Mouse (Mus musculus) megakaryocyte, embryonic 14.5 days (primary cell): ENCODE data around the gene Gm17349. TPM values are rescaled to one million over a fixed set of nuclear protein-coding genes. Genes with fewer than 3 reads are reported as not detected.
A peak's percentile ranks its signal among the peaks of the same experiment; 100 is the strongest.
"Not testable (repeated sequence)": the region's sequence is repeated elsewhere in the genome, so short reads cannot be mapped to it uniquely, and the experiment has no call there.

ENCODE experiments used
- H3K27me3 ChIP-seq: replicated peaks from 2 replicates; pipeline ENCODE3; 2012; ENCODE audit warnings: inconsistent platforms
- H3K36me3 ChIP-seq: replicated peaks from 2 replicates; pipeline ENCODE3; 2012; ENCODE audit warnings: low read length, inconsistent platforms, mixed read lengths
- H3K4me1 ChIP-seq: 2 replicates; pipeline ENCODE4 v1.6.1; 2012; ENCODE audit warnings: inconsistent platforms
- H3K4me3 ChIP-seq: replicated peaks from 2 replicates; pipeline ENCODE3; 2012; ENCODE audit warnings: moderate library complexity, mild to moderate bottlenecking, inconsistent platforms
- H3K9me3 ChIP-seq: 2 replicates; pipeline ENCODE4 v1.6.1; 2012; ENCODE audit warnings: inconsistent platforms
- FLI1 ChIP-seq: IDR thresholded peaks from 2 replicates; pipeline ENCODE4 v1.6.1; 2012; ENCODE audit warnings: low read length, inconsistent platforms, mixed read lengths
- GATA1 ChIP-seq: IDR thresholded peaks from 3 replicates; pipeline ENCODE4 v1.6.1; 2012; ENCODE audit warnings: mixed read lengths, low read length, inconsistent platforms, borderline replicate concordance
- polyA plus RNA-seq: library from polyadenylated mRNA; stranded (reverse); fragments of >175 nt; gene quantifications from 2 replicates; pipeline ENCODE4 v1.2.3, GENCODE M21; 2012; ENCODE audit warnings: low replicate concordance; ENCODE audit not compliant: insufficient read depth

The Gm17349 gene
- polyA plus RNA-seq, 1 experiment, result not detected

- H3K4me1 ChIP-seq, result peaks cover 36% of the 10 kb centered on the region
- H3K27me3 ChIP-seq, result no peaks in the 10 kb centered on the region
- no peaks in the 10 kb centered on the region for H3K9me3 ChIP-seq
- H3K36me3 ChIP-seq, result peaks cover 43% of the 10 kb centered on the region
- no peak overlapping the region for H3K4me3 ChIP-seq
- no peak for TF ChIP-seq FLI1
- TF ChIP-seq GATA1, result no peak
Measured at GRCm38 (mm10) chr15:99727525-99727924, 22.2 kb upstream of the Gm17349 start.

GRCm38 (mm10) chr15:99727039-99727438, 21.7 kb upstream of the Gm17349 start:
- H3K4me1 ChIP-seq, result peaks cover 41% of the 10 kb centered on the region
- H3K36me3 ChIP-seq, result peaks cover 38% of the 10 kb centered on the region
- not testable (repeated sequence) for H3K27me3 ChIP-seq, H3K4me3 ChIP-seq, H3K9me3 ChIP-seq

DNA sequence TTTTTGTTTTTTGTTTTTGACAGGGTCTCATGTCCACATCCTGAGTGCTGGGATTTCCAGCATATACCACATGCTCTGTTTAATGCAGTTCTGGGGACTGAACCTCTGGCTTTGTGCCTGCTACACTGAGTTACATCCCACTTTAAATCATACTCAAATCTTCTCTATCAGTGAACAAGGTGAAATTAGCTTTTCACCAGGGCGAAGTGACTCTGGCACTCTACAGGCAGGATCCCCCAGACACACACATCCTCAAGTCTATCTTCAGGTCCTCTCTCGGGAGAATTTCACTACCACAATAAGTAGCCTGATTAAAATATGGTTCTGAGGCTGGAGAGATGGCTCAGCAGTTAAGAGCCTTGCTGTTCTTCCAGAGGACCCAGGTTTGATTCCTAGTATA, 21.3 kb upstream of the Gm17349 start:
- TF ChIP-seq GATA1, result no peak
- Histone ChIP-seq H3K9me3 (no peaks in the 10 kb centered on the region), H3K4me3 (peak overlapping the region; percentile 99), H3K36me3 (peaks cover 33% of the 10 kb centered on the region), H3K27me3 (no peaks in the 10 kb centered on the region), H3K4me1 (peaks cover 44% of the 10 kb centered on the region)

- H3K9me3 ChIP-seq, result no peaks in the 10 kb centered on the region
- H3K27me3 ChIP-seq, result peaks cover 5% of the 10 kb centered on the region
- H3K36me3 ChIP-seq, result peaks cover 29% of the 10 kb centered on the region
- no peak for TF ChIP-seq GATA1
- no peak for TF ChIP-seq FLI1
- peaks cover 44% of the 10 kb centered on the region for H3K4me1 ChIP-seq
- H3K4me3 ChIP-seq, result peak within 1 kb of the TSS; percentile 99
Measured at GRCm38 (mm10) chr15:99725341-99726155, 20.3 kb upstream of the Gm17349 start, which contains the start of gene Cox14. Cox14 (plus strand) TSS chr15:99725618.

- H3K4me1 ChIP-seq, result peaks cover 44% of the 10 kb centered on the region
- no peaks in the 10 kb centered on the region for H3K9me3 ChIP-seq
- H3K36me3 ChIP-seq, result peaks cover 20% of the 10 kb centered on the region
- peaks cover 13% of the 10 kb centered on the region for H3K27me3 ChIP-seq
- TF ChIP-seq GATA1, result no peak
- no peak for TF ChIP-seq FLI1
- peak overlapping the region; percentile 99 for H3K4me3 ChIP-seq
Measured at GRCm38 (mm10) chr15:99724292-99725021, 19.2 kb upstream of the Gm17349 start.

DNA sequence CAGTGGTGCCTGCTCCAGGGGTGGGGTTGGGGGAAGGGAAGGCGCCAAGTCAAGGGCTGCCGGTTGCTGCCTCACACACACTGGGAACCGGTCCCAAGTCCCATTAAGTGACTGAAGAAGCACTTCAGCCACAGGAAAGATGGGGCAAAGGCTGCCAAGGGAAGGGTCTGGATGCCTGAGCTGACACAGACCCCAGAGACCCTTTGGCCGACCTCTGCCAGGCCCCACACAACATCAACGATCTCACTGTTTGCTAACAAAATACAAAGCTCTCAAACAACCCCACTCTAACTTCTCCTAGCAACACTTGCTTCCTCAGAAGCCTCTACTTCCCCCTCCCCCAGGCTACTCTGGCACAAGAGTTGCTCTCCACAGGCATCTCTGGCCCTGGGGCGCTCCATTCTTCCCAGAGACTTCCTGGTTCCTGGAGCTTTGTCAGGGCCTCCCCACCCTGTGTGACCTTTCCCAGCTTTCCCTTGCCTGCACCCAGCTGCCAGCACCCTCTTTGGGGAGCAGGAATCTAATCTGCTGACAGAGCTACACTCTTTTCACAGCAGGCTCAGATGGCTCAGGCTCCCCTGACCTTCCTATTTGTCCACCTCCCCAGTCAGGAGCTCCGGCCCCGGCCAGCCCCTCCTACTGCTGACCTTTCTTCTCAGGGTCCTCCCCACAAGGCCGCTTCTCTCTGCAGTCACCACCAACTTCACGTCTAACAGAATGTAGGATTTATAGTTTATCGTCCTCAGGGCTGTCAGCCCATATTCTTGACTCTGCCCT, 18.4 kb upstream of the Gm17349 start:
- Histone ChIP-seq H3K27me3 (peaks cover 16% of the 10 kb centered on the region), H3K4me1 (peaks cover 44% of the 10 kb centered on the region), H3K4me3 (peak overlapping the region; percentile 99), H3K9me3 (no peaks in the 10 kb centered on the region), H3K36me3 (peaks cover 14% of the 10 kb centered on the region)
- TF ChIP-seq GATA1, result no peak
- no peak for TF ChIP-seq FLI1

DNA sequence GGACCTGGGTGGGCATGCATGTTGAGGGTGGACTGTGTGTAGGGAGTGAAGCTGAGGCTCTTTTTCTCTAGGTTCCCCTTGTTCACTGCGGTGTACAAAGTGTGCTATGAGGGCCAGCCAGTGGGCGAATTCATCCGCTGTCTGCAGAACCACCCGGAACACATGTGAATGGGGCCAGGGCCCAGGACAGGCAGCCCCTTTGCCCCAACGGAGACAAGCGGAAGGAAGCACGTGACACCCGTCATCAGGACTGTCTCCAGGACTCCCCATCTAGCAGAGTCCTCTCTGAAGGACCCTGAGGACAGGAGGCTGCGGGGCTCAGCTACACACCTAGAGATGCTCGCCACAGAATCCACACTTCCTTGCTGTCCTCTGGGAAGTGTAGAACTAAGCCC, 17.8 kb upstream of the Gm17349 start:
- H3K27me3 ChIP-seq, result peaks cover 22% of the 10 kb centered on the region
- peaks cover 8% of the 10 kb centered on the region for H3K36me3 ChIP-seq
- TF ChIP-seq FLI1 (no peak), GATA1 (no peak)
- peaks cover 45% of the 10 kb centered on the region for H3K4me1 ChIP-seq
- no peaks in the 10 kb centered on the region for H3K9me3 ChIP-seq
- H3K4me3 ChIP-seq, result no peak overlapping the region

DNA sequence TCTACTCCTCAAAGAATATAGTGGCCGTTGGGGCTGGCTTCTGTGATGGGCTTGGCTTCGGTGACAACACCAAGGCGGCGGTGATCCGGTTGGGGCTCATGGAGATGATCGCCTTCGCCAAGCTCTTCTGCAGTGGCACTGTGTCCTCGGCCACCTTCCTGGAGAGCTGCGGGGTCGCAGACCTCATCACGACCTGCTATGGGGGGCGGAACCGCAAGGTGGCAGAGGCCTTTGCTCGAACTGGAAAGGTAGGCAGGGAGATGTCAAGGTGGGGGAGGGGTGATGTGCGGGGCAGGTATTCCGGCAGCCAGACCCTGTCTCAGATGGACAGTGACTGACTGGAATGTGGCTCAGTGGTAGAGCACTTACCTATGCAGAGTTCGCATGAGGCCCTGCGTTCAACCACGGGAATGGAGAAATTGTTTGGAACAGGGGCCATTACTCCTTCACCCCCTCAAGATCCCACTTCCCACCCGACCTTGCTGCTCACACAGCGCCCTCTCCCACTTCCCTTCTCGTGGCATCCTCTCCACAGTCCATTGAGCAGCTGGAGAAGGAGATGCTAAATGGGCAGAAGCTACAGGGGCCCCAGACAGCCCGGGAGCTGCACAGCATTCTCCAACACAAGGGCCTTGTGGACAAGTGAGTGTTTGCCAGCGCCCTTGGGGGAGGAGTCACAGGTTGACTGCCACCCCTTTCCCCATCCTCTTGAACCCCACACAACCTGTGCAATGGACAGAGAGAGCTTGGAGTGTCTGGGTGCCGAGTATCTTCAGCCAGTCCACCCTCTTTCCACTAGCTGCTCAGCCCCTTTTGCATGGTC, 16.8 kb upstream of the Gm17349 start:
- Histone ChIP-seq H3K4me3 (no peak overlapping the region), H3K4me1 (peaks cover 50% of the 10 kb centered on the region), H3K36me3 (no peaks in the 10 kb centered on the region), H3K27me3 (peaks cover 31% of the 10 kb centered on the region), H3K9me3 (no peaks in the 10 kb centered on the region)
- TF ChIP-seq GATA1 (no peak), FLI1 (no peak)

DNA sequence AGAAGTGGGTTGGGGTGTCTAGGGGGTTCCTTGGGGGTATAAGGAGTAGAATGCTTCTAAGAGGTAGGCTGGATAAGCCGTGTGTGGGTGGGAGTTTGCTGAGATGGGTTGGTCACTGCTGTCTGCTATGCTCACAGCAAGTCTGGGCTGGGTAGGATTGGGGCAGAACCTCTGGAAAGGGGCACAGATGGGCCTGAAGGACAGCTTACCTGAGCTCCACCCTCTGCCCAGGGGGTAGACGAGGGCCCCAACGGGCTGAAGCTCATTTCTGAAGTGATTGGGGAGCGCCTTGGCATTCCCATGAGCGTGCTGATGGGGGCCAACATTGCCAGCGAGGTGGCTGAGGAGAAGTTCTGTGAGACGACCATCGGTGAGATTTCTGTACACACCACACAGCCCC, 14.6 kb upstream of the Gm17349 start:
- TF ChIP-seq GATA1 (no peak), FLI1 (no peak)
- Histone ChIP-seq H3K36me3 (no peaks in the 10 kb centered on the region), H3K9me3 (no peaks in the 10 kb centered on the region), H3K4me1 (peaks cover 59% of the 10 kb centered on the region), H3K27me3 (peaks cover 34% of the 10 kb centered on the region), H3K4me3 (no peak overlapping the region)
